Mouse (Mus musculus) hindbrain, embryonic 10.5 days (tissue): ENCODE measurements around the gene Tex19.2. TPM values are rescaled to one million over a fixed set of nuclear protein-coding genes. Genes with fewer than 3 reads are reported as not detected.

Experiments used
- DNase-seq: peaks from one replicate; pipeline ENCODE4 v3.0.0-alpha.2; 2017; ENCODE audit warnings: low spot score
- H3K27ac ChIP-seq: fragments of 300-500 bp; sonication (generic); 2 replicates; pipeline ENCODE4 v1.5.1; 2016; ENCODE audit warnings: mild to moderate bottlenecking, moderate library complexity
- H3K27me3 ChIP-seq: fragments of 300-500 bp; sonication (generic); 2 replicates; pipeline ENCODE4 v1.6.1; 2016; ENCODE audit warnings: mild to moderate bottlenecking; ENCODE audit not compliant: poor library complexity, insufficient read depth, severe bottlenecking
- H3K36me3 ChIP-seq: fragments of 300-500 bp; sonication (generic); 2 replicates; pipeline ENCODE4 v1.6.1; 2016; ENCODE audit warnings: mild to moderate bottlenecking, moderate library complexity
- H3K4me1 ChIP-seq: fragments of 300-500 bp; sonication (generic); replicated peaks from 2 replicates; pipeline ENCODE4 v1.6.1; 2016; ENCODE audit warnings: mild to moderate bottlenecking
- H3K4me3 ChIP-seq: fragments of 300-500 bp; sonication (generic); 2 replicates; pipeline ENCODE4 v1.5.1; 2016; ENCODE audit warnings: mild to moderate bottlenecking, moderate library complexity
- H3K9me3 ChIP-seq: fragments of 300-500 bp; sonication (generic); 2 replicates; pipeline ENCODE4 v1.6.1; 2016; ENCODE audit warnings: mild to moderate bottlenecking, moderate library complexity
- WGBS: fragments of 180-500 bp; shearing (Covaris S2); methylation state at CpG from one replicate; pipeline ENCODE4 v1.1.7; 2016; 5-methylcytosine and 5-hydroxymethylcytosine counted together
- polyA plus RNA-seq: library from polyadenylated mRNA; unstranded; fragments of >200 nt; fragmentation: Nextera tagmentation; extraction: Ambion mirVana; gene quantifications from 2 replicates; pipeline ENCODE4 v1.2.1, GENCODE M21; 2016

Gene Tex19.2
- not detected in 2 replicates for polyA plus RNA-seq

- 75% methylated on average over 3 of the region's 3 CpGs for WGBS
- Histone ChIP-seq H3K4me1 (0 out of 2 replicates have a peak, but pooled peaks cover 3% of the 10 kb centered on the region), H3K27ac (no peak within 1 kb of the TSS), H3K4me3 (no peak within 1 kb of the TSS), H3K36me3 (no peaks in the 10 kb centered on the region), H3K27me3 (no peaks in the 10 kb centered on the region), H3K9me3 (no peaks in the 10 kb centered on the region)
- no peak for DNase-seq
These were observed at the start of gene Tex19.2 for GRCm38 (mm10) chr11:121118577-121118976. Tex19.2 (minus strand) TSS chr11:121118677.

- WGBS: 89% methylated on average over 4 of the region's 4 CpGs
- Histone ChIP-seq H3K36me3 (no peaks in the 10 kb centered on the region), H3K27ac (no peak overlapping the region), H3K4me1 (0 out of 2 replicates have a peak, but pooled peaks cover 7% of the 10 kb centered on the region), H3K27me3 (0 out of 2 replicates have a peak, but pooled peaks cover 5% of the 10 kb centered on the region), H3K4me3 (no peak overlapping the region), H3K9me3 (no peaks in the 10 kb centered on the region)
- DNase-seq: no peak
These were observed 45.3 kb upstream of the Tex19.2 start for GRCm38 (mm10) chr11:121163751-121164150.

GRCm38 (mm10) chr11:121160636-121161346, 42.3 kb upstream of the Tex19.2 start:
- no peak for DNase-seq
- H3K27me3 ChIP-seq: peaks cover 30% of the 10 kb centered on the region
- no peaks in the 10 kb centered on the region for H3K9me3 ChIP-seq
- peaks cover 17% of the 10 kb centered on the region for H3K4me1 ChIP-seq
- H3K4me3 ChIP-seq: no peak overlapping the region
- H3K27ac ChIP-seq: no peak overlapping the region
- WGBS: 94% methylated on average over 26 of the region's 26 CpGs
- no peaks in the 10 kb centered on the region for H3K36me3 ChIP-seq

- Histone ChIP-seq H3K27me3 (peaks cover 38% of the 10 kb centered on the region), H3K4me3 (no peak within 1 kb of the TSS), H3K4me1 (peaks cover 23% of the 10 kb centered on the region), H3K36me3 (no peaks in the 10 kb centered on the region), H3K27ac (no peak within 1 kb of the TSS), H3K9me3 (no peaks in the 10 kb centered on the region)
- 81% methylated on average over 5 of the region's 5 CpGs for WGBS
- no peak for DNase-seq
These were observed 41.5 kb upstream of the Tex19.2 start, which contains the start of gene Uts2r for GRCm38 (mm10) chr11:121159971-121160370. Uts2r (plus strand) TSS chr11:121160271.

GRCm38 (mm10) chr11:121156411-121156891, 38.0 kb upstream of the Tex19.2 start:
- no peaks in the 10 kb centered on the region for H3K9me3 ChIP-seq
- DNase-seq: peak; percentile 22
- H3K4me1 ChIP-seq: peaks cover 28% of the 10 kb centered on the region
- peak overlapping the region; percentile 53 for H3K27ac ChIP-seq
- WGBS: 1% methylated on average over 45 of the region's 45 CpGs
- H3K36me3 ChIP-seq: no peaks in the 10 kb centered on the region
- peak overlapping the region; percentile 52 for H3K4me3 ChIP-seq
- H3K27me3 ChIP-seq: peaks cover 46% of the 10 kb centered on the region

GRCm38 (mm10) chr11:121154203-121154602, 35.7 kb upstream of the Tex19.2 start:
- Histone ChIP-seq H3K9me3 (no peaks in the 10 kb centered on the region), H3K4me3 (no peak overlapping the region), H3K27ac (0 out of 2 replicates have a peak overlapping the region, but pooled peaks have one; percentile 35), H3K4me1 (peaks cover 27% of the 10 kb centered on the region), H3K36me3 (no peaks in the 10 kb centered on the region), H3K27me3 (peaks cover 41% of the 10 kb centered on the region)
- peak; percentile 27 for DNase-seq
- WGBS: 19% methylated on average over 4 of the region's 4 CpGs

GRCm38 (mm10) chr11:121148193-121148592, 29.7 kb upstream of the Tex19.2 start:
- no peak overlapping the region for H3K4me3 ChIP-seq
- no peaks in the 10 kb centered on the region; the same call in 1 of the 2 replicates for H3K27me3 ChIP-seq
- H3K4me1 ChIP-seq: no peaks in the 10 kb centered on the region
- no peaks in the 10 kb centered on the region for H3K36me3 ChIP-seq
- WGBS: 76% methylated on average over 3 of the region's 3 CpGs
- no peak overlapping the region for H3K27ac ChIP-seq
- no peak for DNase-seq
- H3K9me3 ChIP-seq: no peaks in the 10 kb centered on the region

- Histone ChIP-seq H3K4me1 (no peaks in the 10 kb centered on the region), H3K9me3 (no peaks in the 10 kb centered on the region), H3K27me3 (no peaks in the 10 kb centered on the region), H3K27ac (no peak within 1 kb of the TSS), H3K36me3 (no peaks in the 10 kb centered on the region), H3K4me3 (no peak within 1 kb of the TSS)
- WGBS: 90% methylated on average over 22 of the region's 22 CpGs
- no peak for DNase-seq
These were observed 27.4 kb upstream of the Tex19.2 start, which contains the start of gene Tex19.1 for GRCm38 (mm10) chr11:121145865-121146264. Tex19.1 (plus strand) TSS chr11:121146143.

- Histone ChIP-seq H3K27me3 (no peaks in the 10 kb centered on the region), H3K4me3 (no peak overlapping the region), H3K9me3 (no peaks in the 10 kb centered on the region), H3K36me3 (no peaks in the 10 kb centered on the region), H3K27ac (no peak overlapping the region), H3K4me1 (no peaks in the 10 kb centered on the region)
- DNase-seq: no peak
- 82% methylated on average over 9 of the region's 9 CpGs for WGBS
These were observed 25.0 kb upstream of the Tex19.2 start for GRCm38 (mm10) chr11:121143325-121144015.

- H3K36me3 ChIP-seq: no peaks in the 10 kb centered on the region
- H3K27ac ChIP-seq: no peak overlapping the region
- DNase-seq: no peak
- 51% methylated on average over 6 of the region's 6 CpGs for WGBS
- no peak overlapping the region for H3K4me3 ChIP-seq
- no peaks in the 10 kb centered on the region for H3K9me3 ChIP-seq
- H3K4me1 ChIP-seq: no peaks in the 10 kb centered on the region
- no peaks in the 10 kb centered on the region for H3K27me3 ChIP-seq
These were observed 20.3 kb upstream of the Tex19.2 start for GRCm38 (mm10) chr11:121138732-121139131.

GRCm38 (mm10) chr11:121137682-121138081, 19.2 kb upstream of the Tex19.2 start:
- H3K9me3 ChIP-seq: no peaks in the 10 kb centered on the region
- H3K36me3 ChIP-seq: no peaks in the 10 kb centered on the region
- no peaks in the 10 kb centered on the region for H3K27me3 ChIP-seq
- no peak overlapping the region for H3K4me3 ChIP-seq
- no peak overlapping the region for H3K27ac ChIP-seq
- no peak for DNase-seq
- no peaks in the 10 kb centered on the region for H3K4me1 ChIP-seq
- 87% methylated on average over 5 of the region's 5 CpGs for WGBS

- DNase-seq: no peak
- no peaks in the 10 kb centered on the region for H3K36me3 ChIP-seq
- no peaks in the 10 kb centered on the region for H3K4me1 ChIP-seq
- WGBS: 67% methylated on average over 1 of the region's 1 CpGs
- no peaks in the 10 kb centered on the region for H3K27me3 ChIP-seq
- H3K27ac ChIP-seq: no peak overlapping the region
- no peaks in the 10 kb centered on the region for H3K9me3 ChIP-seq
- H3K4me3 ChIP-seq: no peak overlapping the region
These were observed 16.1 kb upstream of the Tex19.2 start for GRCm38 (mm10) chr11:121134600-121134999.

GRCm38 (mm10) chr11:121129616-121130015, 11.1 kb upstream of the Tex19.2 start:
- no peak overlapping the region for H3K4me3 ChIP-seq
- H3K27me3 ChIP-seq: no peaks in the 10 kb centered on the region
- no peak for DNase-seq
- H3K36me3 ChIP-seq: no peaks in the 10 kb centered on the region
- 76% methylated on average over 1 of the region's 1 CpGs for WGBS
- no peak overlapping the region for H3K27ac ChIP-seq
- no peaks in the 10 kb centered on the region for H3K4me1 ChIP-seq
- H3K9me3 ChIP-seq: no peaks in the 10 kb centered on the region
